Mouse (Mus musculus): ENCODE measurements at regions not wholly inside any gene's neighbourhood (a gene's known extent, or its start where the extent isn't known, plus 50 kb on each side); places are given as distances from the start of the nearest gene placed in this dataset.

- Histone ChIP-seq H3K9ac (ENCODE audit: low read depth, low read length) (peak overlapping the region; percentile 96), H3K4me3 (peak overlapping the region; percentile 48), H3K27ac (peak overlapping the region; percentile 85), H3K79me2 (replicated peaks; ENCODE audit: control insufficient read depth, insufficient read depth, low read length) (no peaks in the 10 kb centered on the region), H3K36me3 (ENCODE audit: control insufficient read depth, insufficient read depth, low read length) (no peaks in the 10 kb centered on the region), H3K27me3 (ENCODE audit: control insufficient read depth, insufficient read depth, low read length) (no peaks in the 10 kb centered on the region), H3K4me1 (ENCODE audit: control insufficient read depth, insufficient read depth, low read length) (peaks cover 6% of the 10 kb centered on the region)
- WGBS: 15% methylated on average over 56 of the region's 60 CpGs
- DNase-seq: peak; percentile 71 to 74
- intact Hi-C loops (cut with DNase I): loop anchor here (2.0 to 5.0 kb wide), 2 partner anchors 16 to 80 kb away; partner anchors contain the start of gene Efnb1
- no peak for TF ChIP-seq EP300 (IDR thresholded peaks at IDR 0.05; ENCODE audit: insufficient read depth, low read depth, low read length)
- TF ChIP-seq CTCF (IDR thresholded peaks at IDR 0.05): no peak
- no peak for TF ChIP-seq POLR2A (IDR thresholded peaks at IDR 0.05; ENCODE audit: insufficient read depth, low read depth, low read length)
Measured at GRCm38 (mm10) chrX:99216633-99217459, 80.9 kb downstream of the Efnb1 start.

- Histone ChIP-seq H3K9ac (ENCODE audit: low read depth, low read length) (no peak overlapping the region), H3K4me3 (no peak overlapping the region), H3K79me2 (replicated peaks; ENCODE audit: control insufficient read depth, insufficient read depth, low read length) (no peaks in the 10 kb centered on the region), H3K4me1 (ENCODE audit: control insufficient read depth, insufficient read depth, low read length) (peaks cover 6% of the 10 kb centered on the region), H3K27me3 (ENCODE audit: control insufficient read depth, insufficient read depth, low read length) (no peaks in the 10 kb centered on the region), H3K36me3 (ENCODE audit: control insufficient read depth, insufficient read depth, low read length) (no peaks in the 10 kb centered on the region), H3K27ac (no peak overlapping the region; the same call in 1 of the 2 replicates)
- intact Hi-C loops (cut with DNase I): loop anchor here (2.0 to 5.0 kb wide), 2 partner anchors 15 to 79 kb away; partner anchors contain the start of gene Efnb1
- 59% methylated on average over 5 of the region's 5 CpGs for WGBS
- TF ChIP-seq POLR2A (IDR thresholded peaks at IDR 0.05; ENCODE audit: insufficient read depth, low read depth, low read length): no peak
- no peak for TF ChIP-seq CTCF (IDR thresholded peaks at IDR 0.05)
- TF ChIP-seq EP300 (IDR thresholded peaks at IDR 0.05; ENCODE audit: insufficient read depth, low read depth, low read length): no peak
- no peak for DNase-seq
Measured at GRCm38 (mm10) chrX:99215931-99216330, 80.0 kb downstream of the Efnb1 start.

GRCm38 (mm10) chrX:99215111-99215510, 79.2 kb downstream of the Efnb1 start:
- 60% methylated on average over 7 of the region's 7 CpGs for WGBS
- DNase-seq: peak in 1 of 2 experiments; percentile 49
- Histone ChIP-seq H3K4me1 (ENCODE audit: control insufficient read depth, insufficient read depth, low read length) (peaks cover 6% of the 10 kb centered on the region), H3K27ac (no peak overlapping the region), H3K4me3 (no peak overlapping the region), H3K9ac (ENCODE audit: low read depth, low read length) (no peak overlapping the region), H3K36me3 (ENCODE audit: control insufficient read depth, insufficient read depth, low read length) (no peaks in the 10 kb centered on the region), H3K27me3 (ENCODE audit: control insufficient read depth, insufficient read depth, low read length) (no peaks in the 10 kb centered on the region), H3K79me2 (replicated peaks; ENCODE audit: control insufficient read depth, insufficient read depth, low read length) (no peaks in the 10 kb centered on the region)
- intact Hi-C loops (cut with DNase I): loop anchor here (5.0 kb wide), 1 partner anchor 78 kb away; the partner anchor contains the start of gene Efnb1
- TF ChIP-seq CTCF (IDR thresholded peaks at IDR 0.05): no peak
- no peak for TF ChIP-seq POLR2A (IDR thresholded peaks at IDR 0.05; ENCODE audit: insufficient read depth, low read depth, low read length)
- TF ChIP-seq EP300 (IDR thresholded peaks at IDR 0.05; ENCODE audit: insufficient read depth, low read depth, low read length): no peak

- no peak overlapping the region for H3K27ac ChIP-seq
- H3K9ac ChIP-seq (ENCODE audit: low read depth, low read length): no peak overlapping the region
- H3K27me3 ChIP-seq (ENCODE audit: control insufficient read depth, insufficient read depth, low read length): no peaks in the 10 kb centered on the region
- no peak overlapping the region for H3K4me3 ChIP-seq
- no peaks in the 10 kb centered on the region for H3K36me3 ChIP-seq (ENCODE audit: control insufficient read depth, insufficient read depth, low read length)
- no peak for DNase-seq
- 78% methylated on average over 6 of the region's 6 CpGs for WGBS
- intact Hi-C loops (cut with DNase I): no loop called here
- no peaks in the 10 kb centered on the region for H3K79me2 ChIP-seq (replicated peaks; ENCODE audit: control insufficient read depth, insufficient read depth, low read length)
- no peak for TF ChIP-seq CTCF (IDR thresholded peaks at IDR 0.05)
- no peak for TF ChIP-seq EP300 (IDR thresholded peaks at IDR 0.05; ENCODE audit: insufficient read depth, low read depth, low read length)
- no peak for TF ChIP-seq POLR2A (IDR thresholded peaks at IDR 0.05; ENCODE audit: insufficient read depth, low read depth, low read length)
- H3K4me1 ChIP-seq (ENCODE audit: control insufficient read depth, insufficient read depth, low read length): peaks cover 6% of the 10 kb centered on the region
Measured at GRCm38 (mm10) chrX:99213565-99214153, 77.7 kb downstream of the Efnb1 start.

GRCm38 (mm10) chrX:99204077-99204476, 68.1 kb downstream of the Efnb1 start:
- 59% methylated on average over 6 of the region's 6 CpGs for WGBS
- no peak overlapping the region for H3K27ac ChIP-seq
- H3K79me2 ChIP-seq (replicated peaks; ENCODE audit: control insufficient read depth, insufficient read depth, low read length): no peaks in the 10 kb centered on the region

More at GRCm38 (mm10) chrX:99204077-99204476, 68.1 kb downstream of the Efnb1 start:
- peaks cover 19% of the 10 kb centered on the region for H3K4me1 ChIP-seq (ENCODE audit: control insufficient read depth, insufficient read depth, low read length)
- no peak overlapping the region for H3K4me3 ChIP-seq
- H3K9ac ChIP-seq (ENCODE audit: low read depth, low read length): no peak overlapping the region
- no peaks in the 10 kb centered on the region for H3K36me3 ChIP-seq (ENCODE audit: control insufficient read depth, insufficient read depth, low read length)
- no peak for TF ChIP-seq POLR2A (IDR thresholded peaks at IDR 0.05; ENCODE audit: insufficient read depth, low read depth, low read length)
- TF ChIP-seq CTCF (IDR thresholded peaks at IDR 0.05): no peak
- no peak for TF ChIP-seq EP300 (IDR thresholded peaks at IDR 0.05; ENCODE audit: insufficient read depth, low read depth, low read length)
- DNase-seq: no peak
- intact Hi-C loops (cut with DNase I): loop anchor here (5.0 kb wide), 1 partner anchor 152 kb away; no protein-coding TSS in a partner anchor
- no peaks in the 10 kb centered on the region for H3K27me3 ChIP-seq (ENCODE audit: control insufficient read depth, insufficient read depth, low read length)

All from heart, adult 2 months (tissue).